11 mouse cellular contexts compared by ENCODE assay signal in the genomic region with DNA sequence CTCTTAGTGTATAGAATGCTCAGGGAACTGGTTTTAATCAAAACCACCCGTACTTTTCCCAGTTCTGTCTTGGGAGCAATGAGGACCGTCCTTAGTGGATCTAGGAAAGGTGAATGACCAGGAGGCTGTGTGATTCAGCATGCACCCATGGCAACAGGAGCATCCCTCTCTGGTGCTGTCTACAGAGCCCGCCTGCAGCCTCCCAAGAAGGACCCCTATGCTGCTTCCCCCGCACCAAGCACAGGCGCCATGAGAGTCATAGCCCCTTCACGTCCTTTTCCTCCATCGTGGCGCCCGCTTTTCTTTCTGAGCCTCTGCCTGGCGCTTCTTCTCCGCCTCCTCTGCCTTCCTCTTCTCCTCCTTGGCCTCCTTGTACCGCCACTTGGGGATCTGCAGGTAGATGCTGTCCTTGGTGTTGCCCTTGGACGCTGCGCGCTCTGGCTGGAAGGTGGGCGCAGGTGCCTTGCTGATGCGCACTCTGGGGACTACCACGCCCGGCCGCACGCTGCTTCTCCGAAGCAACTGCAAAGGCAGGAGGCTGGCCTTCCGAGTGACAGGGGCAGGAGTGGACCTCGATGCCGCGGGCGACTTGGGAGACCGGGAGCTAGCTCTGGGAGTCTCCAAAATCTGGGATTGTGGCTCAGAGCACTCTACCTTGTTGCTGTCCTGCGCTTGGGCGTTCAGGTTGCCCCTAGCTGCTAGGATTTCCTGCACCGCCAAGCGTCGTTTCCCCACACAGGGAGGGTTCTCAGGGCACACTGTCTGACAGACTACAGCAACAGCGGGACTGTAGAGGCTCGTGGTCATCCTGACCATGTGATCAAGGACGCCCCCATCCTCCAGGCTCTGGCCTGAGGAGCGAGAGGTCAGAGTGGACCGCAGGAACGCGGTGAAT.
A peak's percentile ranks its signal among the peaks of the same experiment; 100 is the strongest.
DNase-seq lines count a peak whose midpoint lies in the region; ATAC-seq and TF ChIP-seq lines count a peak whose summit lies in the region.
"Had no signal": no experiment of that assay in that cellular context is flagged by ENCODE, and none has a peak within 500 bp of the region (broad histone marks: within the 10 kb centered on the region; RNA-seq: fewer than 3 reads in every experiment).

No protein-coding gene starts in this region.

- peak overlapping the region; percentile 16; the same call in 1 of the 2 replicates for H3K4me3 ChIP-seq in lung, embryonic 14.5 days (ENCODE audit: low read depth, low read length)
- H3K4me3 ChIP-seq in forebrain, embryonic 10.5 days: peak overlapping the region; percentile 46
- peak overlapping the region; percentile 39 for H3K4me3 ChIP-seq in limb, embryonic 10.5 days
- H3K4me3 ChIP-seq in stomach, embryonic 14.5 days (ENCODE audit: low read depth, low read length): peak overlapping the region; percentile 15

- no peak for TF ChIP-seq CTCF in lung, embryonic 14.5 days (IDR thresholded peaks at IDR 0.05; ENCODE audit: low read depth)

- no peaks in the 10 kb centered on the region for H3K36me3 ChIP-seq in lung, embryonic 14.5 days (ENCODE audit: insufficient read depth)
- H3K36me3 ChIP-seq in forebrain, embryonic 10.5 days (replicated peaks): no peaks in the 10 kb centered on the region
- H3K36me3 ChIP-seq in limb, embryonic 10.5 days: no peaks in the 10 kb centered on the region
- H3K36me3 ChIP-seq in stomach, embryonic 14.5 days (ENCODE audit: control insufficient read depth, insufficient read depth, low read length): no peaks in the 10 kb centered on the region

- no peaks in the 10 kb centered on the region for H3K4me1 ChIP-seq in lung, embryonic 14.5 days (ENCODE audit: insufficient read depth)
- peaks cover 29% of the 10 kb centered on the region for H3K4me1 ChIP-seq in forebrain, embryonic 10.5 days
- peaks cover 43% of the 10 kb centered on the region for H3K4me1 ChIP-seq in limb, embryonic 10.5 days
- H3K4me1 ChIP-seq in stomach, embryonic 14.5 days (ENCODE audit: control insufficient read depth, insufficient read depth, low read length): peaks cover 9% of the 10 kb centered on the region; the same call in 1 of the 2 replicates

- ATAC-seq in lung, embryonic 14.5 days (ENCODE audit: insufficient read depth): peak; percentile 29; the same call in 1 of the 2 replicates
- no peak for ATAC-seq in stomach, embryonic 14.5 days (ENCODE audit: insufficient number of reproducible peaks, insufficient read depth, low FRiP score, low read depth)
- no peak for ATAC-seq in megakaryocyte, adult 5-6 weeks (ENCODE audit: poor library complexity, severe bottlenecking)
- ATAC-seq: lung, postnatal 0 days had no signal

- H3K27ac ChIP-seq in lung, embryonic 14.5 days (ENCODE audit: low read depth): no peak overlapping the region
- H3K27ac ChIP-seq in forebrain, embryonic 10.5 days: no peak overlapping the region
- H3K27ac ChIP-seq in limb, embryonic 10.5 days: no peak overlapping the region
- no peak overlapping the region for H3K27ac ChIP-seq in stomach, embryonic 14.5 days (ENCODE audit: low read length)

- peak overlapping the region; percentile 43 for H3K4me2 ChIP-seq in lung, embryonic 14.5 days
- H3K4me2 ChIP-seq in stomach, embryonic 14.5 days (replicated peaks; ENCODE audit: low read depth, low read length): peak overlapping the region; percentile 29

- peaks cover 28% of the 10 kb centered on the region for H3K27me3 ChIP-seq in lung, embryonic 14.5 days (ENCODE audit: insufficient read depth, low read length)
- peaks cover 46% of the 10 kb centered on the region for H3K27me3 ChIP-seq in forebrain, embryonic 10.5 days (ENCODE audit: poor library complexity, severe bottlenecking)
- H3K27me3 ChIP-seq in limb, embryonic 10.5 days (ENCODE audit: low read depth, poor library complexity, severe bottlenecking): peaks cover 56% of the 10 kb centered on the region
- H3K27me3 ChIP-seq in stomach, embryonic 14.5 days (ENCODE audit: control insufficient read depth, insufficient read depth, low read length): peaks cover 8% of the 10 kb centered on the region

- WGBS in lung, embryonic 14.5 days: 13% methylated on average over 40 of the region's 40 CpGs
- WGBS in forebrain, embryonic 10.5 days: 6% methylated on average over 40 of the region's 40 CpGs
- WGBS in limb, embryonic 10.5 days: 7% methylated on average over 40 of the region's 40 CpGs
- WGBS in stomach, embryonic 14.5 days: 9% methylated on average over 40 of the region's 40 CpGs

- no peak for DNase-seq in lung, embryonic 14.5 days
- DNase-seq in lung, adult 18-20 months: no peak
- DNase-seq in forebrain, embryonic 10.5 days (ENCODE audit: extremely low spot score, low spot score): no peak
- DNase-seq in limb, embryonic 10.5 days (ENCODE audit: low spot score): peak; percentile 49
- DNase-seq in right cerebral cortex, postnatal 14 days: no peak
- no peak for DNase-seq in cerebellum, adult 18-20 months
- DNase-seq: kidney, postnatal 36 days; thymus, postnatal 36 days had no signal

- H3K9ac ChIP-seq in lung, embryonic 14.5 days: no peak overlapping the region
- no peak overlapping the region for H3K9ac ChIP-seq in stomach, embryonic 14.5 days (replicated peaks; ENCODE audit: low read depth, low read length)

- H3K9me3 ChIP-seq in lung, embryonic 14.5 days (ENCODE audit: low read depth, low read length): no peaks in the 10 kb centered on the region
- H3K9me3 ChIP-seq in forebrain, embryonic 10.5 days: no peaks in the 10 kb centered on the region
- H3K9me3 ChIP-seq in limb, embryonic 10.5 days (replicated peaks): no peaks in the 10 kb centered on the region
- no peaks in the 10 kb centered on the region for H3K9me3 ChIP-seq in stomach, embryonic 14.5 days (ENCODE audit: control insufficient read depth, low read depth, low read length)
